Mouse (Mus musculus) right cerebral cortex, adult 2 months (tissue): ENCODE data around the gene Lepr.

Experiments
- DNase-seq, 2 experiments: peaks; one replicate each; pipeline ENCODE4 v3.0.0; 2021 to 2022; ENCODE audit warnings: low spot score in 2 of 2

Gene Lepr

GRCm38 (mm10) chr4:101717367-101718121, at the start of gene Lepr:
Gene Lepr, plus strand, starts transcription at chr4:101717404.
- DNase-seq = peak in 1 of 2 experiments; percentile 17

GRCm38 (mm10) chr4:101669161-101669560, 48.0 kb upstream of the Lepr start:
- DNase-seq = no peak

GRCm38 (mm10) chr4:101669811-101670210, 47.4 kb upstream of the Lepr start:
- no peak for DNase-seq

- no peak for DNase-seq
Measured at GRCm38 (mm10) chr4:101674790-101675189, 42.4 kb upstream of the Lepr start.

DNA sequence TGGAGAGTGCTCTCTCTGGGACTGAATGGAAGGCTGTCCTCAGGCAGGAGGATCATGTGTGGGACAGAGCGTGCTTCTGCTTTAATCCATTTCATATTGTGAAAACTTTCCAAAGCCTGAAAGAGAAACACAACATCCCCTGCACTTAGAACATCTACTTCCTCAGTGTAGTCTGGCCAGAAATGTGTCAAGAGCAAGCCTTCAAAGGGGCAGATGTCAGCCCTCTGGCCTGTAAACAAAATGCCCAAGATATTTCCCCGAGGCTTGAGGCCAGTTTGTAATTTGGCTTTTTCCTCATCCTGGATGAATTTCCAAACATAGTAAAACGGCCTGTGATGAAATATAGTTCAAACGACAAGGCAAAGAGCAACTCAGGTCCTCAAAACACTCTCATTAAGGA, 41.5 kb upstream of the Lepr start:
- no peak for DNase-seq

DNA sequence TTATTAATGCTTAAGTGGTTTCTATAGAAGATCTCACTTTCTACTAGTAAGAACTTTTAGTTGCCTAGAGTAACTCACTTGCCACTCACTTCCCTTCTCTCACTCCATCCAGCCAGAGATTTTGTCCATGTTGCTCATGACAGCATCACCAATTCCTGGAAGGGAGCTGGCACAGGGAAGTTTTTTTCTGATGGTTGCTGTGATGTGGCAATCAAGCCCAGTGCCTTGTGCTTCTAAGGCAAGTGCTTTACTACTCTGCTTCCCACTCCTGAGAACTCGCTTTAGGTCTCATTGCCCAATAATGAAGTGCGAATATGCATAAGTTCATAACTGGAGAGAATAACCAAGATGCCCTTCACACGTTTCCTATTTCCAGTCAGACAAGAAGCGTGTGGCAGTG, 34.6 kb upstream of the Lepr start:
- no peak for DNase-seq

- DNase-seq = no peak
Measured at GRCm38 (mm10) chr4:101683086-101683485, 34.1 kb upstream of the Lepr start.

GRCm38 (mm10) chr4:101684821-101685220, 32.4 kb upstream of the Lepr start:
- no peak for DNase-seq

GRCm38 (mm10) chr4:101686227-101686810, 30.9 kb upstream of the Lepr start:
- no peak for DNase-seq

DNA sequence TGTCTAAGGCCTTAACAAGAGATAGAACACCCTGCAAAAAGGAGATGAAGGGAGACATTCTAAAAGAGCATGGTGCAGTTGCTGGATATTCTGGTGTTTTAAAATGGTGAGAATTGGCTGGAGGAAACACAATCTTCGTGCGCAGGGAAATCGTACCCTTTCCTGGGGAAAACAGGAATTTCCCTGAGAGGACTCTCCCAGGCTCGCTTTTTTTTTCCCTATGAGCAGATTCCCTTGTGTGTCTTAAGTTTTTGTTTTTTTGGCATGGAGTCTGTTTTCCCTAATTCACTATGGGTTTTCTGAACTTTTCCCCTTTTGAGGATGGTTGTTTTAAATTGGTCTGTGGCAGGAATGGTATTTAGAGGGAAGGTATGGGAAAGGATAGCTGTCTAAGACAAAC, 28.0 kb upstream of the Lepr start:
- DNase-seq = no peak

GRCm38 (mm10) chr4:101689645-101690044, 27.6 kb upstream of the Lepr start:
- no peak for DNase-seq

- DNase-seq = peak; percentile 28 to 34
Measured at GRCm38 (mm10) chr4:101692892-101693291, 24.3 kb upstream of the Lepr start.

DNA sequence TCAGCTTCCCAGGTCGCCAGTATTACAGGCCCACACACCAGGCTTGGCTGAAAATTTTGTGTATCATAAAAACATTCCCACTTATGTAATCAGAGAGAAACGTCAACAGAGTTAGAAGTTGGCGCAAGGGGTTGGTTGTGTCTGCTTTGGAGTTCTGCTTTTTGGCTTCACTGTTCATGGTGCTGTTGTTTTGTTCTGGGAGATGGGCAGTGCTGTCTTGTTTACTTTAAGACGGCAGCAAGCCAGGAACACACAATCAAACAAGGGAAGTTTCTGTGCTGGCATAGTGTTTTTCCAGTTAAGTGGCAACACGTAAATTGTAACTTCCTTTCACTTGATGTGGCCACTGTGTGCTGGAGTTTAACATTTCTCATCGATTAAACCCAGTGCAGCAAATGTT, 22.7 kb upstream of the Lepr start:
- DNase-seq = no peak

- DNase-seq = no peak
Measured at GRCm38 (mm10) chr4:101697236-101697635, 20.0 kb upstream of the Lepr start.

DNA sequence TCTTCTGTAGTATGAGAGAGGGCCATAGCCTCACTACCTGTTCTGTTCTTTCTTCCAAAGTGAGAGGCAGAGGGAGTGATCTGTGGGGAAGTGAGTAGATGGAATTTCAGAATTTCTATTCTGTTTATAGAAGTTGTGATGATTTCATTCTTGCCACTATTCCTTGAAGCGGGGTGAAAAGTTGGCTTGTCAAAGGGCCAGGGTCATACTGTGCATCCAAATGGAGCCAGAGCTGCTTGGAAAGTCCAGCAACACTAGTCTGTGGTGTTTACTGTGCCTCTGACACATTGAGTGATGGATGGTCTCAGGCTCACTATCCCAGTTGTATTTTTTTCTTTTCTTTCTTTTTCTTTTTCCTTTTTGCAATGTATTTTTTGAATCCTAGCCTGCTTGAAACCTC, 17.8 kb upstream of the Lepr start:
- DNase-seq = no peak

- no peak for DNase-seq
Measured at GRCm38 (mm10) chr4:101700892-101701640, 16.1 kb upstream of the Lepr start.

DNA sequence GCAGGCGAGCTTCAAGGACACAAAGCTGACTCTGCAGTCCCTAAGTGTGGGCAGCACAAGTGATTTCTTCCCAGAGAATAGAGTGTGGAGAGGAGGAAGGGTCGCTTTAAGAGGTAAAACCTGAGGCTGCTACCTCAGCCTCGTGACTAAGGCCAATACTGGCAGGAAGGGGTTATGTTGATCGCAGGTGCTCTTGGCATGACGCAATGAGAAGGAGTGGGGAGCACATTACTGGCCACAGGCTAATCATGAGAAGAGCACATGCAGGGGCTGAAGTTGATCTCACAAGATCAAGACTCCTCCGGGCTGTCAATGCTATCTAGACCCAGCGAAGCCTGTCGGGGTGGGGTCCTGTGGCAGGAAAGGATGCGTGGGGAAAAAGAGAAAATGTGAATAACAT, 11.9 kb upstream of the Lepr start:
- no peak for DNase-seq

DNA sequence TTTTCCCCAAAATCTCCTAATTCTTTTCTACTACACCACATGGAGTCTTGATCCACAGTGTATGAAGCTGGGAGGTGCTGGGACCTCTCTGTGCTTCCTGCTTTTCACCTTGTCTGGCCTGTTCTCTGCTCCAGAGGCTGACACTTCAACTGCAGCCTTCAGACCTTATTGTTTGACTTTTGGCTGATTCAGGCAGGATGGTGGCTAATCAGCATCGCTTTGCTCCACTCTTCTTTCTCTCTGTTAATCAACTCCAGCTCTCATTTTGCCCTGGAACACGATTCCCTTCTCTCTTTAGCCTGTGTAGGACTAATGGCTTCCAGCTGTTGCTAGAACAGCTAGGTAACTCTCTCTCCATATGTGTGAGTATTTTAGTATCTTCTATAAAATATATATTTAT, 10.0 kb upstream of the Lepr start:
- no peak for DNase-seq

GRCm38 (mm10) chr4:101707953-101708352, 9.3 kb upstream of the Lepr start:
- no peak for DNase-seq

DNA sequence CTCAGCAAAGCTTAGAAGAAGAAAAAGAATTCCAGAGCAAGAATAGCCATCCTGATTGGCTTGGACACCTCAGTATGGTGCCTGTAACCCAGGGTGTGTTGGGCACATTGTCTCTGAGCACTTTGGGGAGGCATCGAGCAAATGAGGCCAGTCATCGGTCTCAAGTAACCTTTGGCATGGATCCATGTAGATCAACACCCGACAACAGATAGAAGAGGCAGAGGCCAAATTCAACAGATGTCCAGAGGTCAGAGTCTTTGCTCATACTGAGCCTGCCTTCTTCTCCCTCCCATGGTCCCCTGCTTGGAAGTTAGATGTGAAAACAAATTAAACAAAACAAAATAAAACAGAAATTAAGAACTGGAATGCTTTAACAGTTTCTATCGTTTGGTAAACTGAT, 6.8 kb upstream of the Lepr start:
- DNase-seq = no peak

- DNase-seq = no peak
Measured at GRCm38 (mm10) chr4:101711100-101711499, 6.1 kb upstream of the Lepr start.

DNA sequence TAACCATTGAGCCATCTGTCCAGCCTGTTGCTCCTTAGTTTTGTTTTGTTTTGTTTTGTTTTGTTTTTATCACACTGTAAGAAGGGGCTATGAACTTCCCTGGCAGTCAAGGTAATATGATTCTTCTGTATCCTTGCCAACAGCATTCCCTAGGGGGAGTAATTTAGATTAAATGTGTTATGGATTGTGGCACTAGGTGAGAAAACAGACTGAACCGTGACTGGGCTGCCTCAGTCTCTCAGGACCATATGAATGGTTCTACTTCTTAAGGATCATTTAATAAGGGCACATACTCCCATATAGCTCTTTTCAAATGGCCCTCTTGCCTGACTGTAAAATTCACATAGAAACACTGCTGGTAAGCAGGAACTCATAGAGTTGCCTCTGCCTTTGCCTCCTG, 4.6 kb upstream of the Lepr start:
- no peak for DNase-seq

DNA sequence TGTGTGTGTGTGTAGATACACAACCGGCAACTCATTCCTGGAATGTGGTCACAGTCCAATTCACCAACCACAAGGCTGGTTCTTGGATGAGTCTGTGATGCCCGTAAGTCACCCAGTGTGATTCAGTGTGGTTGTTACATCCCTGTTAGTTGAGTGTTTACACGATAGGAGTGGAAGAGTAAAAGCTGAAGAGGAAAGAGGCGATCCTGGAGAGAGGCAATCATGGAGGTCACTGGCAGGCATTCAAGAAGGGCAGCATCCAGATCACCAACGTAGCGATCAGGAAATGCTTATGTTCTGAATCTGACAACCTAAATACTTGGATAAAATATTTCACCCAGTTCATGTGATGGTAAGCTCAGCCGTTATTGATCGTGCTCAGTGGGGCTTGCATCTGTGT, 1.9 kb upstream of the Lepr start:
- no peak for DNase-seq
